Mouse (Mus musculus): ENCODE measurements around the gene Eps15. TPM values are rescaled to one million over a fixed set of nuclear protein-coding genes. Genes with fewer than 3 reads are reported as not detected.

The Eps15 gene
- polyA plus RNA-seq, 1 experiment from 2014 or later = 20.0 TPM

DNA sequence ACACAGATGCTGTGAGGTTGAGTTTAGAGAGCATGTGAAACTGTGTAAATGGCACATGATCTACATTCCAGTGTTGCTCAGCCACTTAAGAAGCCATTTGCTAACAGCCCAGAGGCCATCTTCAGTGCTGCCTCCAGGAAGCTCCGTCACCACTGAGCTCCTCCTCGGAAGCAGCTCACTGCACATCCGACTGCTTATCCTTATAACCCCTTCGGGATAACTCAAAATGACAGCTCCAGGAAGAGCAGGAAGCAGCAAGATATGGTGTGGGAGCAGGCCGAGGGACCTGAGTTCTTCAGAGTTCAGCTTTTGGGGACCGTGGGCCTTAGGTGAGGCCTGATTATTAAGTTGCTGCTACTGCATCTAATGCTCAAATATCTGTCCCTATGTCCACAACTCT is 18.0 kb upstream of the Eps15 start:
- Histone ChIP-seq H3K4me3 (ENCODE audit: low read depth, low read length) (no peak overlapping the region), H3K27me3 (ENCODE audit: insufficient read depth, low read length) (no peaks in the 10 kb centered on the region), H3K9me3 (ENCODE audit: low read length) (no peaks in the 10 kb centered on the region), H3K36me3 (replicated peaks; ENCODE audit: insufficient read depth, low read length) (no peaks in the 10 kb centered on the region), H3K4me2 (ENCODE audit: low read depth, low read length) (no peak overlapping the region), H3K9ac (replicated peaks) (no peak overlapping the region), H3K27ac (ENCODE audit: low read depth) (no peak overlapping the region), H3K4me1 (ENCODE audit: insufficient read depth) (no peaks in the 10 kb centered on the region)
- no peak for DNase-seq
- 67% methylated on average over 6 of the region's 6 CpGs for WGBS (ENCODE audit: insufficient replicate concordance)
- ATAC-seq = no peak
- TF ChIP-seq EP300 (IDR thresholded peaks at IDR 0.05; ENCODE audit: low read depth) (no peak), CTCF (IDR thresholded peaks at IDR 0.05; ENCODE audit: low read depth) (no peak)

DNA sequence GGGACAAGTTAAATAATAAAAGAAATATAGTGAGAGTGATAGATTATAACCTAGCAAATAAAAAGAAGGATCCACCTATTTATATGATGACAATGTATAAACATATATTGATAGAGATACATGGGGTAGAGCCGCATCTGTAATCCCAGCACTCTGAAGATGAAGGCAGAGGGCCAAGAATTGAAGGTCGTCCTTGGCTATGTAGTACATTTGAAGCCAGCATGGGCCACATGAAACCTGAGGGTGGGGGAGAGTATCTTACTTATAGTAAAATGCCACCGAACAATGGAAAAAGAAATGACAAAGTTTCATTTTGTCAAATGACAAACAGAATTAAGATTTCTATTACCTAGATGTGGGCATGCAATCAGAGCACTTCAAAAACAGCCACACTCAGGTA is 14.0 kb upstream of the Eps15 start:
- H3K4me2 ChIP-seq (ENCODE audit: low read depth, low read length) = no peak overlapping the region
- H3K9me3 ChIP-seq (ENCODE audit: low read length) = no peaks in the 10 kb centered on the region
- DNase-seq (no peak), ATAC-seq (no peak)
- no peaks in the 10 kb centered on the region for H3K36me3 ChIP-seq (replicated peaks; ENCODE audit: insufficient read depth, low read length)
- WGBS (ENCODE audit: insufficient replicate concordance) = 85% methylated on average over 3 of the region's 3 CpGs
- no peaks in the 10 kb centered on the region for H3K4me1 ChIP-seq (ENCODE audit: insufficient read depth)
- no peak for TF ChIP-seq EP300 (IDR thresholded peaks at IDR 0.05; ENCODE audit: low read depth)
- no peak for TF ChIP-seq CTCF (IDR thresholded peaks at IDR 0.05; ENCODE audit: low read depth)
- no peak overlapping the region for H3K4me3 ChIP-seq (ENCODE audit: low read depth, low read length)
- no peak overlapping the region for H3K27ac ChIP-seq (ENCODE audit: low read depth)
- H3K27me3 ChIP-seq (ENCODE audit: insufficient read depth, low read length) = no peaks in the 10 kb centered on the region
- no peak overlapping the region for H3K9ac ChIP-seq (replicated peaks)

DNA sequence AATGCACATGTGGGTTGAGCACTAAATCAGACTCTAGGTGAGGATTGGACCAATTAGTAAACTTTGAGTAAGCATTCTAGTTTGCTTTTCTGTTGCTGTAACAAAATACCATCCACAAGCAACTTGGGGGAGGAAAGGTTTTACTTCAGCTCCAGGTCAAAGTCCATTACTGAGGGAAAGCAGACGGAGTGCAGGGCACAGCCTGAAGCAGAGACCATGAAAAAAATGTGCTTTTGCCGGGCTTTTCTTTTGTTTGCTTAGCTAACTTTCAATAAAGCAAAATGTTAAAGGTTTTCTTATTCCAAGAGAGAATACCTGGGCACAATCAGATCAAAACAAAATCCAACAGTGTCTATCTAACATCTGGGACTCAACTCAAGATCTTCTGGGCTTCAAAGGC is 13.3 kb upstream of the Eps15 start:
- Histone ChIP-seq H3K9me3 (ENCODE audit: low read length) (no peaks in the 10 kb centered on the region), H3K27ac (ENCODE audit: low read depth) (no peak overlapping the region), H3K4me3 (ENCODE audit: low read depth, low read length) (no peak overlapping the region), H3K36me3 (replicated peaks; ENCODE audit: insufficient read depth, low read length) (no peaks in the 10 kb centered on the region), H3K4me2 (ENCODE audit: low read depth, low read length) (no peak overlapping the region), H3K27me3 (ENCODE audit: insufficient read depth, low read length) (no peaks in the 10 kb centered on the region), H3K4me1 (ENCODE audit: insufficient read depth) (no peaks in the 10 kb centered on the region), H3K9ac (replicated peaks) (no peak overlapping the region)
- WGBS (ENCODE audit: insufficient replicate concordance) = 64% methylated on average over 2 of the region's 2 CpGs
- DNase-seq (no peak), ATAC-seq (no peak)
- TF ChIP-seq EP300 (IDR thresholded peaks at IDR 0.05; ENCODE audit: low read depth) (no peak), CTCF (IDR thresholded peaks at IDR 0.05; ENCODE audit: low read depth) (no peak)

DNA sequence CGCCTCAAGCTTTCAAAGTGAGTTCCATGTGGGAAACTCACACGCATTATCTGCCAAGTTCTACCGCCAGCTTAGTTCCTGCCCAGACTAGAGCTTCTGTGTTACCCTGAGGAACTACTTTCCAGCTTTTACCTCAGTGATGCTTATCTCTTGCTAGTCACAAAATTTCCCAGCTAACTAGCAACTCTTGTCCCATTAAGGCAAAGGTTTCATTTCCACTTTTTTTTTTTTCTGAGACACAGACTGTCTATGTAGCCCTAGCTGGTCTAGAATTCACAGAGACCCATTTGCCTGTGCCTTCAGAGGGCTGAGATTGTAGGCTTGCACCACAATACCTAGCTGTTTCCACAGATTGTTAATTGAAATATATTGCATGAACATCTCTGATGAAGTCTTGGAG is 12.6 kb upstream of the Eps15 start:
- Histone ChIP-seq H3K4me3 (ENCODE audit: low read depth, low read length) (no peak overlapping the region), H3K9me3 (ENCODE audit: low read length) (no peaks in the 10 kb centered on the region), H3K36me3 (replicated peaks; ENCODE audit: insufficient read depth, low read length) (no peaks in the 10 kb centered on the region), H3K4me2 (ENCODE audit: low read depth, low read length) (no peak overlapping the region), H3K4me1 (ENCODE audit: insufficient read depth) (no peaks in the 10 kb centered on the region), H3K9ac (replicated peaks) (no peak overlapping the region), H3K27me3 (ENCODE audit: insufficient read depth, low read length) (no peaks in the 10 kb centered on the region), H3K27ac (ENCODE audit: low read depth) (no peak overlapping the region)
- DNase-seq (no peak), ATAC-seq (no peak)
- TF ChIP-seq CTCF (IDR thresholded peaks at IDR 0.05; ENCODE audit: low read depth) (no peak), EP300 (IDR thresholded peaks at IDR 0.05; ENCODE audit: low read depth) (no peak)
- 79% methylated on average over 3 of the region's 3 CpGs for WGBS (ENCODE audit: insufficient replicate concordance)

DNA sequence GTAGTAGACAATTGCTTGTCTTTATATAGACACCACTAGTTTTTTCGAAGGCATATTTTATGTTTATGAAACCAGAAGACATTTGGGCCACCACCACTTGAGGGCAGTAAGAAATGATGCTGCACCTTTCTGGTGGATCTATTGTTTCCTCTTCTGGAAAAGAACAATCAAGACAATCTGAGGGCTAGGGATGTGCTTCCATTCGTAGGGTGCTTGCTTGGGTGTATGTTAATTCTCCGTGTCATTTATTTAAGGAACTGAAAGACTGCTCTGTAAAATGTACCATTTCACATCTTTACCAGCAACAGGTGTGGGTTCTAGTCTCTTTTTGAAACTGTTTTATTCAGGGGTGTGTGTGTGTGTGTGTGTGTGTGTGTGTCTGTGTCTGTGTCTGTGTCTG is 11.2 kb upstream of the Eps15 start:
- no peak overlapping the region for H3K4me2 ChIP-seq (ENCODE audit: low read depth, low read length)
- no peak for DNase-seq
- no peak overlapping the region for H3K4me3 ChIP-seq (ENCODE audit: low read depth, low read length)
- WGBS (ENCODE audit: insufficient replicate concordance) = 75% methylated on average over 3 of the region's 3 CpGs
- peak; percentile 35 for TF ChIP-seq CTCF (IDR thresholded peaks at IDR 0.05; ENCODE audit: low read depth)
- TF ChIP-seq EP300 (IDR thresholded peaks at IDR 0.05; ENCODE audit: low read depth) = no peak
- H3K9me3 ChIP-seq (ENCODE audit: low read length) = no peaks in the 10 kb centered on the region
- H3K36me3 ChIP-seq (replicated peaks; ENCODE audit: insufficient read depth, low read length) = no peaks in the 10 kb centered on the region
- no peak overlapping the region for H3K27ac ChIP-seq (ENCODE audit: low read depth)
- H3K4me1 ChIP-seq (ENCODE audit: insufficient read depth) = no peaks in the 10 kb centered on the region
- no peak for ATAC-seq
- H3K27me3 ChIP-seq (ENCODE audit: insufficient read depth, low read length) = no peaks in the 10 kb centered on the region
- no peak overlapping the region for H3K9ac ChIP-seq (replicated peaks)

DNA sequence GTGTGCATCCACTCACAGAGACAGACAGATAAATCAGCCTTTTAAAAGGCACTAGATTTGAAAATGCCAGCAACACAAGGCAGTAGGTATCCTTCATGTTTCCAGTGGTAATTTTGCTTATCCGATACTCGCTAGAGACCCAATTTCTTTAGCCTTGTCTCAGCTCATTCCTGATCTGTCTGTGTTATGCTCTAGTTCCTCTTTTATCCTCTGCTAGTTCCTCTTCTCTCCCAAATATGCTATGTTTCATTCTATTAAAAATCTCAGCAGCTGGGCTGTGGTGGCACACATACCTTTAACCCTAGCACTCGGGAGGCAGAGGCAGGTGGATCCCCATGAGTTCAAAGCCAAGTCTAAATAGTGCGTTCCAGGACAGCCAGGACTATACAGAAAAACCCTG is 8.3 kb upstream of the Eps15 start:
- no peak overlapping the region for H3K4me2 ChIP-seq (ENCODE audit: low read depth, low read length)
- H3K9me3 ChIP-seq (ENCODE audit: low read length) = no peaks in the 10 kb centered on the region
- H3K4me3 ChIP-seq (ENCODE audit: low read depth, low read length) = no peak overlapping the region
- H3K4me1 ChIP-seq (ENCODE audit: insufficient read depth) = no peaks in the 10 kb centered on the region
- H3K27ac ChIP-seq (ENCODE audit: low read depth) = no peak overlapping the region
- no peak overlapping the region for H3K9ac ChIP-seq (replicated peaks)
- H3K36me3 ChIP-seq (replicated peaks; ENCODE audit: insufficient read depth, low read length) = no peaks in the 10 kb centered on the region
- DNase-seq (no peak), ATAC-seq (no peak)
- TF ChIP-seq EP300 (IDR thresholded peaks at IDR 0.05; ENCODE audit: low read depth) (no peak), CTCF (IDR thresholded peaks at IDR 0.05; ENCODE audit: low read depth) (no peak)
- 66% methylated on average over 4 of the region's 4 CpGs for WGBS (ENCODE audit: insufficient replicate concordance)
- H3K27me3 ChIP-seq (ENCODE audit: insufficient read depth, low read length) = no peaks in the 10 kb centered on the region

Measured in liver, postnatal 0 days (tissue).